Mouse (Mus musculus): Measurements from ENCODE around the gene Irf2bpl.

Irf2bpl gene

DNA sequence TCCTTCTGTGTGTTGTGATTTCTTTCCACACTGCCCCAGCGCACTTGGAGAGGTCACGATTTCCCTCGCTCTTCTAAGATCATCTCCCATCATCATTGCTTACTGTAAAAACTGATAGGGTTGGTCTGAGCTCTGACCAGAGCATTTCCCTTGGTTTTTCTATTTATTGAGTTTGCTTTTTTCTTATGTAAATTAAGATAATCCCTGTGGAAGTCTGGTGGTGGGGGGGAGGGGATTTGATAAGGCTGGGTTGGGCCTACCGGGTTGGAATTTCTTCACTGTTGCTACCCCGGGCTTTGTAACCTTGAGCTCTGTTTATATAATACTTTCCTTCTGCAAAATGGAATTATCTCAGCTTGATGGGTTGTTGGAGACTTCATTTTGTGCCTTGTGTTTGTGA lies 1.1 kb upstream of the Irf2bpl start:
- DNase-seq (ENCODE audit: low spot score): no peak

DNA sequence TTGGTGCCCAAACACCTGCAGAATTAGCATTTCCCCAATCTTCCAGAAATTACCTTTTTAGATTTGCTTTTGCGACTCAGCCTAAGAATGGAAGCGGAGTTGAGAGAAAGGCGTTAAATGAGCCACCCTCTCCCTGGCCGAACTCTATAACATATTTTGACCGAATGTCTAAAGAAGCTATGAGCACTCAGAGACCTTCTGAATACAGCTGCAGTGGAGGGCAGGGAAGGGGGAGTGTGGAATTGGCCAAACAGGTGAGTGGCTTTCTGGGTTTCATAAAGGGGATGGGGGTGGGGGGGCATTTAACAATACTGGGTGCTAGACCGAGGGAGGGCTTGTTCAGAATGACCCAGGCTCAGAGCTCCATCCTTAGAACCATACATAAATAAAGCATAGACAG lies 738 bp upstream of the Irf2bpl start:
- DNase-seq (ENCODE audit: low spot score): no peak

DNA sequence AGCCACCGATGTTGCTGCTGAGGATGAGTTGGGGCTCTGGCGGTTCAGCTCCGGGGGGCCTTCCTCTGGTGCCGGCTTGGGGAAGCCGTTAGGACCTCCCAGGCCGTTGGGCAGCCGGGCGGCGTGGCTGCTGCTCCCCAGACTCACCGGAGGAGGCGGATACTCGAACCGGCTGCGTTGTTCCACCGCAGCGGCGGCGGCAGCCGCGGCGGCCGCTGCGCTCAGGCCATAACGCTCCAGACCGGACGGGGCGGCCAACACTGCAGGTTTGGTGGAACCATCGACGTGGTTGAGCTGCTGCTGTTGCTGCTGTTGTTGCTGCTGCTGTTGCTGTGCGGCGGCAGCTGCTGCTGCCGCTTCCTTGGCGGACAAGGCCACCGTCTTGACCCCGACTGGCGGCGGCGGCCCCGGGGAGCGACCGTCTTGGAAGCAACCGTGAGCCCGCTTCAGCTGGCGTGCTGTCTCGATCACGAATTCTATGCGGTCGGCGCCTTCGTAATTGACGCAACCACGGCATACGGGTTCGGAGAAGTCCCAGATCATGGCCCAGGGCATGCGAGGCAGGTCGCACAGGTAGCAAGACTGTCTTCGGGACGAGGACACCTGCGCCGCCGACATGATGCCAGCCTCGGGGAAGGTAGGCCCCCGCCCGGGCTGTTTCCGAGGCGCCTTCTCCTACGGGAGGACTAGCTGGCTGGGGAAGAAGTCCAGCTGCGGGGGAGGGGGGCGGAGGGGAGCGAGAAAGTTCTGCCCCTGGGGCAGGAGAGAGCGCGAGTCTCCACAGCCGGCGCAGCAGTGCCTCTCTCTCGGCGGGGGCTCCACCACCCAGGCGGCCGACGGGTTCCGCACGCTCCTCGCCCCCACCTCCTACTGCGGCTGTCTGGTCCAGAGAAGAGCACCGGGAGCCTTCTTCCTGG lies 1.1 kb downstream of the Irf2bpl start:
- DNase-seq (ENCODE audit: low spot score): peak; percentile 70

DNA sequence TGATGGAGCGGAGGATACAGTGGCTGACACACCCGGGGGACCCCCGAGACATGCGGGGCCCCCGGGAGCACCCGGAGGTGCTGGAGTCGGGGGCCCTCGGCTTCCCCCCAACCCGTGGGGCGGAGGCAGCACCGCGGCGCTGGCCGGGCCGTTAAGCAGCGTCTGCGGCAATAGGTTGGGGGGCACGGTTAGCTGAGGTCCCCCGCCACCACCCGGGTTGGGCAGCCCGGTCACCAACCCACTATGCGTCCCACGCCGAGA lies 1.6 kb downstream of the Irf2bpl start:
- no peak for DNase-seq (ENCODE audit: low spot score)

DNA sequence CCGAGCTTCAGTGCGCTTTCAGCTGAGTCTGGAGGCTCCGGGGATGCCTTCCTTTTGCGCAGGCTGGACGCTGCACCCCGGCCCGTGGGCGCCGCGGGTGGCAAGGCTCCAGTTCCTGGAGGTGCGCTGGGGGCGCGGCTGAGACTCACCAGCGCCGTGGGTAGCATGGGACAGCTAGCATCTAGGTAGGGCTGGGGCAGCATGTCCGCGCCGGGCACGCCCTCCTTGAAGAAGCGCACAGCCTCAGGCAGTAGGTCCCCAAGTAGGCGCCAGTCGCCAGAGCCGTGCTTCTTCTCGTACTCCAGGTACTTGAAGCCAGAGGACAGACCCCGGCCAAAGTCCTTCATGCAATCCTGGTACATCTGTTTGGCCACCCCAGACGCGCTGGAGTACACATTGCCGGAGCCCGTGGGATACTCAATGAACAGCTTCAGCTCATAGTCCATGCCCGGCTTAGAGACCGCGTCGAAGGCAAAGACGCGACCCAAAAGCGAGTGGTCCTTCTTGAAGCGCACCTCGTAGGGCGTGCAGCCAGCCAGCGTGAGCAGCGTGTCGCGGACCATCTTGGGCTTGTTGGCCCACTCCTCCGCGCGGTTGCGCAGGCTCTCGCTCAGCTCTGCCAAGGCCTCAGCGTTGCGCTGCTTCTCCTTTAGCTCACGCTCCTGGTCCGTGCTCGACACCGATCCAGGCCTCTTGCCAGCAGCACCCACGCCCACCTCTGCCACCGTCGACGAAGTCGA lies 2.1 kb downstream of the Irf2bpl start:
- peak; percentile 71 for DNase-seq (ENCODE audit: low spot score)

DNA sequence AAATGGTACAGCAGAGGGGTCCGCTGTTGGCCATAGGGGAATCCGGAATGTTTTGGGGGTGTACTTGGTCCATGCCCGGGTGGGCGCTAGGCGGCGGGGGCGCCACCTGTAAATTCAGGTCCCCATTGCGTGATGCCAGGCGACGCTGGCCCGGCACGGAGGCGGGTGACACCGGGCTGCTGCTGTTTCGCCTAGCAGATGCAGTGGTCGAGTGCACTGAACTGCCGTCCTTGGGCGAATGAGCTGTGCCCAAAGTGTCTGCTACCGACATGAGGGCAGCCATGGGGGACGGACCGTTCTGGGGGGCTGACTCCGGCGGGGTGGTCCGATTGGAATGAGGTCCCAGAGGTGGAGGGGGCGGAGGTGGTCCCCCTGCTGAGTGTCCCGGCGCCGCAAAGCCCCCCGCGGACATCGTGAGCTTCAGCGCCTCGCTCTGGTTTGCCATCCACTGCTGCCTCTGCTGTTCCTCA lies 2.8 kb downstream of the Irf2bpl start:
- DNase-seq (ENCODE audit: low spot score): no peak

DNA sequence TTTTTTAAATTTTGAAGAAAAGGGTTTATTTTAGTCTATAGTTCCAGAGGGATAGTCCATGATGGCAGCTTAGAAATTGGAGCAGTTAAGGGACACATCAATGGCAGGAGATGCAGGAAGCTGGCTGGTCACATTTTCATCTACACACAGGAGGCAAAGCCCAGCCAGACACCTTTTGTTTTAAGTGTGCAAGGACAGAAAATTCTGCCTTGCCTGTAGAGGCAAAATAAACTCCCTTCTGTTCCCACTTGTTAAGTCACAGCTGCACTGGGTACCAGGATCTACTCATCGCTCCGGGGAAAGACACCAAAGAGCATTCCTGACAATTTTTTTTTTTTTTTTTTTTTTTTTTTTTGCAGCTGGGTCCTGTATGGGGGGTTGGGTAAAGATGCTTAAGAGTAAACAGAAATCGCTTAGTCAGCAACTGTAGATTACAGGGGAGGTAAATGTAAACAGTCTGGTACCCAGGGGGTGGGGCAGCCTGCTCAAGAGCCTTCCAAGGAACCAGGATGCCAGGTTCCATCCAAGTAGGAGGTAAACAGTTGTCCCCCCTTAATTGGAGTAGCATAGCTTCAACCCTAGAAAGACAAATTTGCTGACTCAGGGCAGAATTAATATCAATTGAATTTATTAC lies 4.4 kb downstream of the Irf2bpl start:
- DNase-seq (ENCODE audit: low spot score): no peak

DNA sequence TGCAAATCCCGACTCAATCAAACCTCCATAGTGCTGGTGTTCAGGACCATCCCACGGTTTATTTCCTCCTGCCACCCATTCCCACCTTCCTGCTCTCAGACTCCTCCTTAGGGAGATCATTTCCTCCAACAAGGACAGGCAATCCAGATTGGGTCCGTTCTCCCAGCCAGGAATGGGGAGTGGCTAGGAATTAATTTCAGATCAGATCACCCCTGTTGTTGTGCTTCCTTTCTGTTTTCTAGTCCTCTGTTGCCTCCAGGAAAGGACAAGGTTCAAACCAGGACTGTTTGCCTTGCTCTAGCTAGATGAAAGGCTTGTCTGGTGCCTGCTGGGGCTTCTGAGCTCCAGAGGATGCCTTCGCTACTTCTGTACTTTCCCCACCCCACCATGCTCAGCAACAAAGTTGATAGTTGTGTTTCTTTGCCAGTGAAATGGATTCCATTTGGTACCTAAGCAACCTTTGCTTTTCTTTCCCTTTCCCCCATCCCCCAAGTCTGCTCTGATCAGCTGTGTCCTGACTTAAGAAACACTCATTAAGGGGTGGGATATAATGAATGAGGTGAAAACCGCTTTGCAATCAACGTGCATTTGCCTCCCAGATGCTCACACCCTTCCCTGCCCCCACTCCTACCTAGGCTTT lies 5.0 kb downstream of the Irf2bpl start:
- DNase-seq (ENCODE audit: low spot score): no peak

DNA sequence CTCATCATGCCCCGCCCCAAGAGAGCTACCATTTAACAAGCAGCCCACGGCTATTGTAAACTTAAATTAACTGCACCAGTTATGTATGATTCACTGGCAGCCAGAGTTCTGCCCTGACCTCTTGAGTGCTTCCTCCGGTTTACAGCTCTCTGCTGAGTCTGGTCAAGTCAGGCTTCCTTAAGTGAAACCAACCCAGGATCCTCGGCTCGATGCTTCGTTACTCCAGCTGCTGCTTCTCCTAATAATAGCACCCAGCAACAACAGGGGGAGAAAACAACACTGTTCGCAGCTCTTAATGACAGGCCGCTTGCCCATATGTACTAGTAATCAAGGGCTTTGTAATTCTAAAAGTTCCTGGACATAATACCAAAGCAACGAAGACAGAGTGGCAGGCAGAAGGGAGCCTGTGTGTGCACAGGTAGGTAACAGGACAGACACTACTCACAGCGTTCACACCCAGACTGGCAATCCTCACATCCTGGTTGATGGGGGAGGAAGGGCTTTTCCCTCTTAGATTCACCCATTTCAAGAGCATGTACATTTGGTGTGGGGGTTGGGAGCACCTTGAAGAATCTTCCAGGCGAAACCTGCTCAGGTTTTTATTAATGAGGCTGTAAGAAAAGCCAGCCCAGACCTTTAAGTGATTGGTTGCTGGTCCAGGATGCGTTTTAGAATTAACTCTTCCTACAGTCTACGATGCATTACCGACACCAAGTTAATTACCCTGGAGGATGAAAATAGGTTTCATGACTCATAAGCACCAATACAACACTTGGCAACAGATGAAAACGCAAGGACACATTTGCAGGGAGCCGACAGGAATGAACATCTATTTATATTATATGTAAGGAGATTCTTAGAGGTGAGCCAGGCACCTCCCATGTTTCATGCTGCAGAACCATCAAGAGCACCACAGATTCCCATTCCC lies 5.9 kb downstream of the Irf2bpl start:
- no peak for DNase-seq (ENCODE audit: low spot score)

DNA sequence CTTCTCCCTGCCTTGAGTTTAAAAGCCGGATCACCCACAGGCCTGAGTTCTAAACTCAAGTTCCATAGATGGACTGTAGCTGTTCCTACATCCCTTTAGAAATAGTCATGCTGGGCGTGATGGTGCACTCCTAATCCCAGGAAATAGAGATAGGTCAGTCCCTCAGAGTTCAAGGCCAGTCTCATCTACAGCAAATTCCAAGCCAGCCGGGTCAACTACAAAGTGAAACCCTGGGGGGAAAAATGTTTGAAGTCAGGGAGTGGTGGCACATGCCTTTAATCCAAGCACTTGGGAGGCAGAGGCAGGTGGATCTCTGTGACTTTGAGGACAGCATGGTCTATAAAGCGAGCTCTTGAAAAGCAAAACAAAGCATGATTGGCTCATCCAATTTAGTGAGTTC lies 7.6 kb downstream of the Irf2bpl start:
- DNase-seq (ENCODE audit: low spot score): no peak

DNA sequence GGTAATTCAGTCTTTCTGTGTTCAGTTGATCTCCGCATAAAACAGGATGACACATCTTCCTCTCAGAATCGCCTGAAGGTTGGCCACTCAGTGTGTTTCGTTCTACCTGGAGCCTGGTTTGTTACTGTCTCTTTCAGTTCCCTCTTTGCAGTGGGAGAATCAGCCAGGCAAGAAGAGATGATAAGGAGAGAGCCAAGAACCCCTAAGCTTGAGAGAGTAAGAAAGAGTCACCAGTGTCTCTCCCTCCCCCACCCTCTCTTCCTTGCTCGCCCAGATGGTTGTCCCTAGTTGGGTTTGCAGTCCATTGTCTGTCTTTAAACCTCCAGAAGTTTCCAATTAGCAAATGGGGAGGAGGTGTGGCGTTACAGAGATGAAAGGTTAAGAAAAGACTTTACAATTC lies 8.5 kb downstream of the Irf2bpl start:
- DNase-seq (ENCODE audit: low spot score): no peak

DNA sequence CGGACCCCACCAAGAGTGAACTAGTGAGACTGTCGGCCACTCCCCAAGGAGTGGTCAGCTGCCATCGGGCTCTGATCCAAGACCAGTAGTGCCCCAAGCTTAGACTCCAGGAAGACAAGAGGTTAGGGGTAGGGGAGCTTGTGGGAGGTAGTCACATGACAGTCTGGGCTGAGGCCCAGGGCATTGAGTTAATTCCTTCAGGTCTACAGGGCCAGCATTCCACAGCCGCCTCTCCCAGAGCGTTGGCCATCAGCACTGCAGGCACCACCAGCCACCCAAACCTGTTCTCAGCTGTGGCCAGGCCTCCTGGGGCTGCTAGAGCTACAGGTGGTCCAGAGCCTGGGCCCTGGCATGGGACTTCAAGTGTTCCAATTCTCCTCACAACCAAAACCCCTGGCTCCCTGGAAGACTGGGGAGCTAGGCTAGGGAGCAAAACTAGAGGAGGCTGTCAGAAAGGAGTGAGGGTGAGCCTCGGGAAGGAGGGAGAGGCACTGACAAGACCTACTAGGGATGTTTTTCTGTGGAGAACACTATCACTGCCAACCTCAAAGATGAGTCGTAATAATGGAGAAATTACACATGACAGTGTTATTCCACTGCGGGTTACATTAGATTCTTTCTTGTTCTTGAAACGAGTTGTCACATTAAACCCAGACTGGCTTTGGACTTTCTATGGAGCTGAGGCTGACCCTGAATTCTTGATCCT lies 12.1 kb downstream of the Irf2bpl start:
- peak; percentile 54 for DNase-seq (ENCODE audit: low spot score)

DNA sequence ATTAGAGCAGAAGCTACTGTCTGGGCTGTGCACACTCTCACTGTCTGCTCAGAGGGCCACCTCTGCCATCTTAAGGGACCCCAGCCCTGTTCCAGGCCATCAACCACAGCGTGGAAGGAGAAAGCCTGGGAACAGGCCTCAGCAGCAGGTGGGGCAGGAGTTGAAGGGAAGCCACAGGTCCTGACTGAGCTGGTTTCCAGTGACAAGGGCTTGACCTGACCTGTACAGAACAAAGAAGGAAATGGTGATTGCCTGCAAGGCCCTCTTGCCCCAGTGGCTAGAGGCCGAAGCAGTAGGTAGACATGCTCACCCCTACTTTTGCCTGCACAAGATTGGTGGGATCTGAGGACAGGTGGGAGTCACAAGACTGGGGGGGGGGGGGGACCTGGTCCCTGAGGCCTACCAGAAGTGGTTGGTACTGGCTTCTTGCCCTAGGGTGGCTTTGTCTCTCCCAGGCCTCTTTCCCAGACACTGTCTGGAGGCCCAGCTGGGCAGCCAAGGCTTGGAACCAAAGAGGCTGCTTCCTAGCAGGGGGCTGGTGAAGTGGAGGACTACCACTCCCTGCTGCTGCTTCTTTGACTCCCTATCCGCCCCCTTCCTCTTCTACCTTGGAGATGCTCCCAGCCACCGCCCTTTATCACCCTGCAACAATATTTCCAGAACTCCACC lies 12.8 kb downstream of the Irf2bpl start:
- no peak for DNase-seq (ENCODE audit: low spot score)

DNA sequence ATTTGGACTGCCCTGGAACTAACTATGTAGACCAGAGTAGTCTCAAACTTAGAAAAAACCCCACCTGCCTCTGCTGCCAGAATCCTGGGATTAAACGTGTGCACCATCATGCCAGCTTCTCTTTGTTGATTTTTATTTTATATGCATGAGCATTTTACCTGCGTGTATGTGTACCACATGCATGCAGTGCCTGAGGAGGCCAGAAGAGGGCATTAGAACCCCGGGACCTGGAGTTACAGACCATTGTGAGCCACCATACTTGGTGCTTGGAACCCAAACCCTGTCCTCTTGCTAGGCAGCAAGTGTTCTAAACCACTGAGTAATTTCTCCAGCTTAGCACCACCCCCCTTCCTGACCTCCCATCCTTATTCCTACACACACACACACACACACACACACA lies 13.6 kb downstream of the Irf2bpl start:
- no peak for DNase-seq (ENCODE audit: low spot score)

DNA sequence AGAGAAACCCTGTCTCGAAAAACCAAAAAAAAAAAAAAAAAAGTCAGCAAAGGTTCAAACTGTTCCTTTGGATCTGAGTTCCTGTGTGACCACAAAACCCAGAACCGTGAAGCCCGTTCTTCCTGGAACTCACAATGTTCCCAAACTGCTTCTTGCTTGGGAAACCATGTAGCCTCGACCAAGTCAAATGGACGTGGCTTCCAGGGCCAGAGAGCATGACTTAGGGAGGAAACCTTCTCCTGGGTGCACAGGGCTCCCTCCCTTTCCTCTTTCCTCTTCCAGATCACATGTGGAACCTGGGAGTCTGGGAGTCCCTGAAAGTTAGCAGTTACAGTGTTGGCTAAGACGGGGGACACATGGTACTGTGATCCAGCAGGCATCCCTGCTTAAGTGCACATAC lies 14.8 kb downstream of the Irf2bpl start:
- DNase-seq (ENCODE audit: low spot score): no peak

DNA sequence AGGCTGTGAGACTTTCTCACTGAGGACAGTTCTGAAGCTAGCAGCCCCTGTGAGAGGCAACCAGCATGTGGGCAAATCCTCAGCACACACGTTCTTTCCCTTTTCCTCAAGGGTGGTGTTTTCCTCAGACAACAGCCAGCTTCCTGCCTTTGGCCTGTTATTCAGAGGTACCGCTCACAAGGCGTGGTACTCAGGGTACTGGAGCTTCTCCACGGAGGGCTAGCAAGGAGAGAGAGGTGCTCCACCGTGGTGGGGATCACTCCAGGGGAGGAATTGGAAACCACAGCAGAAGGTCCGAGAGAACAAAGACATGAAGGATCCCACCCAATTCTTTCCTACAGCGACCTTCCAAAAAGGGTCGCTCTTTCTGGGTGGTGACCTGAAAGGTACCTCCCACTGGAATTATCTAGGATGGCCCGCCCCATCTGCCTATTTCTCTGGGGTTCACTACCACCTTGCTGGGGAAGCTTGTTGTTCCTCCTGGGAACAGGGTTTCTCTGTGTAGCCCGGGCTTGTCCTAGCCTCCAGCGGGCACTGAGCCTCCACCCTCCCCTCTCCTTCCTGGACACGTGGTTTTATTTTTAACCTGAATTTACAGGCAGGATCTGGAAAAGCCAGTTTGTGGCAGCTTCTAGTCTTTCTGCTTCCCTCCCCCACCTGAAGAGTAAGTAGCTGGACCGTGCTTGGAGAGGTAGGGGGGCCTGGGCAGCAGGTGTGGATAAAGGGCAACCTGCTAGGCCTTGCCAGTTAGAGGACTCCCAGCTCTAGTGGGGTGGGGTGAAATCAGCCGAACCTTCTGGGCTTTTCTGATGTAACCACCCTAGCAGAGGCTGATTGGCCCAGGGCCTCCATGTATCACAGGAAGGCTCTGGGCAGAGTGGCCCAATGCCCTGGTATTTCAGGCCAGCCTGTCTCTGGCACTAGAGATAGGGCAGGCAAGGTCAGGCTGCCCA lies 17.1 kb downstream of the Irf2bpl start:
- peak; percentile 52 for DNase-seq (ENCODE audit: low spot score)

DNA sequence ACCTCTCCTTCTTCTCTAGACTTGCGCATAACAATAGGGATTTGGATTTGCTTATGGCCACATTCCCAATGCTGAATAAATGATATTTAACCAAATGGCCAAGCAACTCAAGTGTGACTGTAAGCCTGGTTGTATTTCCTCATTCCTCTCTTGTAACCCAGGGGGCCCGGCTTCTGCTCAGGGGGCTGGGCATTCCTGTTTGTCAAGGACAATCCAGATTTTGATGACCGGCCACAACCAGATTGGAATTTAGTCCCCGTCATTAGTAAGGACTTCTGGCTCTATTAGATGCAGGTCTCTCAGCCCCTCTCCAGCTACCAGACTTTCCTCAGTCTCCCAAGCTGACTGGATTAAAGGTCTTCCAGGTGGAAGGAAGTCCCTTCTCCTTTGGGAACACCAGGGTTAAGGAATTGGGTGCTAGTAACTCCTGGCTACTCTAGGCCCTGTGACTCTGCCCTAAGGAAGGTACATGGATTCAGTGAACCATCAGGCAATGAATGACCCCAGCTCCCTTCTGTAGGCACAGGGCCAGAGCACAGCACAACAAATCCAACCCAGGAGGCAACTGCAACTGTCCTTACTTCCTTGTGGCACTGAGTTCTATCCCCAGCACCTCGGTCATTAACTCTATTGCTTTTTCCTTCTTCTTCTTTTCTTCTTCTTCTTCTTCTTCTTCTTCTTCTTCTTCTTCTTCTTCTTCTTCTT lies 20.1 kb downstream of the Irf2bpl start:
- no peak for DNase-seq (ENCODE audit: low spot score)
